Mouse (Mus musculus) urinary bladder, adult 18-20 months (tissue): Measurements from ENCODE around the gene Rnf39.

Experiments used
- DNase-seq, 2 experiments: peaks; one replicate each; pipeline ENCODE4 v3.0.0; 2022; ENCODE audit warnings: low spot score in 2 of 2, mixed read lengths in 2 of 2

Gene Rnf39

DNA sequence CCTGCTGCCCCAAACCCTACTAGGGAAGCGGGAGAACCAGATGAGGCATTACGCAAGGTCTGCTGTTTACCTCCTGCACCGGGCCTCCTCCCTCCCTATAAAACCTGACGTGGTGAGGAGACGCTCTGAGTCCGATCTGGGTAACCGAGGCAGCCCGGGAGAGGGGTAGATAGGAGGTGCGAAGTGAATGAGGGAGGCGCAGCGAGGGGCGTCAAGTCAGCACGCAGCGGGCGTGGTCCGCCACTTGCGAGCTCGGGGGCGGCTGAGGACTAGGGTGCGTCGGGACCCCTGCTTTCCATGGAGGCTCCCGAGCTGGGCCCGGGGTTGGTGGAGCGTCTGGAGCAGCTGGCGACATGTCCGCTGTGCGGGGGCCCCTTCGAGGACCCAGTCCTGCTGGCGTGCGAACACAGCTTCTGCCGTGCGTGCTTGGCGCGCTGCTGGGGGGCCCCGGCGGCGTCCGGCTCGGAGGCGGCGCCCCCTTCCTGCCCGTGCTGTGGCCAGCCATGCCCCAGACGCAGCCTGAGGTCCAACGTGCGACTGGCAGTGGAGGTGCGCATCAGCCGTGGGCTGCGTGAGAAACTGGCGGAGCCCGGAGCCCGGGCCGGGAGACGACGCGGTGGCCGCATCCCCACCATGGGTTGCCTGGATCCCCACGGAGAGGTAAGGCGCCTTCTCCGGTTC, at the start of gene Rnf39:
Rnf39 (plus strand) TSS at position 128 of the 681 bp plus-strand sequence.
- peak; percentile 55 to 64 for DNase-seq

DNA sequence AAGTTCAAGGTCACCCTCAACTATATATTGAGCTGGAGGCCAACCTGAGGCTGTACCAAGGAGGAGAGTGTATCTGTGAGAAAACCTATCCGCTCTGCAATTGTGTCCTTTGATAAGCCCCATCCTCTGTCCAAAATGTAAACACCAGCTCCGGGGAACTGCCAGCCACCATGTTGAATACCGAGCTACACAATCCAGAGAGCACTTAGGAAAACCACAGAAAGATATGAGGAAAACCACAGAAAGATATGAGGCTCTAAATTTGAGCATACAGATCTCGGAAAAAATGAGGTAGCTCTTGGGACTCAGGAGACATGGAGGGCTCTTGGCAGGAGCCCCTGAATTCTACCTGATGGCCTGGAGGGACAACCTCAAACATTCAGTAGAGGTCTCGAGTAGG, 49.3 kb upstream of the Rnf39 start:
- no peak for DNase-seq

DNA sequence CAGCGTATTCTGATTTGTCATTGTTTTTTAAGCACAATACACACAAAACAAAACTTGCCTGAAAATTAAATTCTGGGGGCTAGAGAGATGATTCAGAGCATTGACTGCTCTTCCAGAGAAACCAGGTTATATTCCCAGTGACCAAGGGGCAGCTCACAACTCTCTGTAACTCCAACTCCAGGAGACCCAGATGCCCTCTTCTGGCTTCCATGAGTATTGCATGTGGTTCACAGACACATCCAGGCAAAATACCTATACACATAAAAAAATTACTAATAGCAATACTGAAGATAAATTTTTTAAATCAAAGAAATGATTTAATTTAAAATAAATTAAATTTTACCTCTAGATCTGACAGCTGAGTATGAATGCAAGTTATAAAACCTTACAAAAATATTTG, 46.1 kb upstream of the Rnf39 start:
- peak in 1 of 2 experiments; percentile 9 for DNase-seq

DNA sequence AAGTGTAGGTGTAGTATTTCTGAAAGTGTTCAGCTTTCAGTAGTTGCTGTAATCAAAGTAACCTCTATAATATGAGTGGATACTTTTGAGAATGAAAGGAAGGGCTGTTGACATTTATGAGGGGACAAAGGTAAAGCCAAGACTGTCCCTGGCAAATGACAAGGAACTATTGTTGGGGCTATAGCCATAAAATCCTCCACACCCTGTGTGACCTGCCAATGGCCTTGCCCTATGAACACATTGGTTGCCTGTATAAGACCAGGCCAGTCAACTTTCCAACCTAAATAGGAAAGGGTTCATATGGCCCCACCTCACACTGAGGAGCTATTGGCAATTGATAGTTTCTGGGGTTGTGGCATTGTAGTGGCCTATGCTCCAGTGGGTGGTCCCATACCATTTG, 45.7 kb upstream of the Rnf39 start:
- no peak for DNase-seq

DNA sequence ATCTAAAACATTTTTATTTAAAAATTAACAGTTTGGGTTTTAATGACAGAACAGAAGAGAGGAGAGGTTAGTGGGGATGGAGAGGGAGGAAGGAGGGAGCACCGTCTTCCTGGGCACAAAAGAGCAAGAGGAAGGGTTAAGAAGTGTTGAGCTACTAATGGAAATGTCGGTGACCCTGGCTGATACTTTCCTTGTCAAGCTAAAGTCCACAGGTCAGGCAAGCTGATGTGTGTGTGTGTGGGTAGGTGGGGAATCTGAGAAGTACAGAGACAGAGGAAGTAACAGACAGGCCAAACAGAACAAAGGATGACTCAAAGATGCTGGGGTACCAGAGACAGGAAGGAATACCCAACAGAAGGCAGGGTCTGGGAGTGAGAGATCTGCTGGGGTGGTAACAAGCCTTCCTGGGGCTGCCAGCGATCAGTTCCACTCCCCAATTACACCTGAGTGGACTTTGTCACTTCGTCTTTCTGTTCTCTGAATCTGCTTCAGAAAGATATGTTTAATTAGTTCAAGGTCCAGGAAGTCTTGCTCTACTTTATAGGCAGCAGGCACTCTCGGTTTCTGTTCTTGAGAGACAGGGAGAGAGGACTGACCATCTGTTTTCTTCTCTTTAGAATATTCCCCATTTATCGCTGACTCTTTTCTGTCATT, 45.0 kb upstream of the Rnf39 start, which contains the start of gene Trim31:
Trim31 (plus strand) TSS at position 567 of the 654 bp plus-strand sequence.
- no peak for DNase-seq

DNA sequence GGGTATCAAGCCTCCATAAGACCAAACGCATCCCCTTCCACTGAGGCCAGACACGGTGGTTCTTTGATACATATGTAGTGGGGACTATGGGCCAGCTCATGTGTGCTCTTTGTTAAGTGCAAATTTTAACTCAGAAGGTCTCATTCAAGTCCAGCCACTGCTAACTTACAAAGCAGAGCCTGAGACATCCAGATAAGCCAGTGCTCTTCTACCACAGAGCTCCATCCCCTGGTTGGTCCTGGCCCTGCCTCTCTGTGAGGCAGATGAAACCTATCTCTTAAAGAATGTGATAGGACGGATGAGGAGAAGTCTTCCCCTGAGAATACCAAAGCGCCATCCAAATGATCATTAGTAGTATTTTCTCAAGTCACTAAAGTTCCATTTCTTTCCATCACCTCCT, 43.3 kb upstream of the Rnf39 start:
- no peak for DNase-seq

DNA sequence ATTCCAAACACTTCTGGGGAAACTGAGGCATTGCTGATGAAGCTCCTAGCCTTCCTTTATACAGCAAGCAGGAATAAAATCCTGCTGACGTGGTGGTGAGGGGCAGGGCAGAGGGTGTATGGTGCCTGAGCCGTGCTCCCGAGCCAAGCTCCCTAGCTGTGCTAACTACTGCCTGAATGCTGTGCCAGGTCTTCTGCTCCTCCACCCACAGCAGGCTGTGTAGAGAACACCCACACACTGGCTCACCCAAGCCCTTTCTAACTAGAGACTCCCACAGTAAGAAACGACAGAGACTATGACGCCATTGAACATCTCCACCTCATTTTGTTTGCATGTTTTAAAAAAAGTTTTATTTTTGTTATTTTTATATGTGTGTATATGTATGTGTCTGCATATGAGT, 42.7 kb upstream of the Rnf39 start:
- DNase-seq, result no peak

DNA sequence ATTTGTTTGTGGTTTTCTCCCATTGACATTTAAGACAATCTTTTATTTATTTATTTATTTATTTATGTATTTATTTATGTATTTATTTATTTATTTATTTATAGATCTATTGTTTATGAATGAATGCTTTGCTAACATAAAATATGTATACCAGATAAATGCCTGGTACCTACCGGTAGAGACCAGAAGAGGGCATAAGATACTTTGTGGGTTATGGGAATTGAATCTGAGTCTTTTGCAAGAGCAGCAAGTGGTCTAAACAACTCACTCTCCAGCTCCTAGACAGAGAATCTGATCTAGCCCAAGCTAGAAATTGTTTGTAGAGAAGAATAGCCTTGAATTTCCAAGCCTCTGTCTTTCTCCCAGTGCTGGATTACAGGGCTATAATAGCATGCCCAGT, 42.0 kb upstream of the Rnf39 start:
- no peak for DNase-seq

DNA sequence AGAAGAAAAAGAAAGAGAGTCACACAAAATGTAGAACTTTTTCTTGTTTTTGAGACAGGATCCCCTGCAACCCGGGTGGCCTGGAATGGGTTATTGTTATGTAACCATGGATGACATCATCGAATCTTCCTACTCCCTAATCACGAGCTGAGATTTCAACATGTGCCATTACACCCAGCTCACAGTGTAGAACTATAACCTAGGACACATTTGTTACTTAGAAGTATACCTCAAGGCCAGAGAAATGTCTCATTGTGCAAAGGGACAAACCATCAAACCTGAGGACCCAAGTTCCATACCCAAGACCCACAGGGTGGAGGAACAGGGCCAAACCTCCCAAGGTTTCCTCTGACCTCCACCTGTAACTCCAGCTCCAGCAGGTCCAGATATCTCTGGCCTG, 39.1 kb upstream of the Rnf39 start:
- DNase-seq, result no peak

DNA sequence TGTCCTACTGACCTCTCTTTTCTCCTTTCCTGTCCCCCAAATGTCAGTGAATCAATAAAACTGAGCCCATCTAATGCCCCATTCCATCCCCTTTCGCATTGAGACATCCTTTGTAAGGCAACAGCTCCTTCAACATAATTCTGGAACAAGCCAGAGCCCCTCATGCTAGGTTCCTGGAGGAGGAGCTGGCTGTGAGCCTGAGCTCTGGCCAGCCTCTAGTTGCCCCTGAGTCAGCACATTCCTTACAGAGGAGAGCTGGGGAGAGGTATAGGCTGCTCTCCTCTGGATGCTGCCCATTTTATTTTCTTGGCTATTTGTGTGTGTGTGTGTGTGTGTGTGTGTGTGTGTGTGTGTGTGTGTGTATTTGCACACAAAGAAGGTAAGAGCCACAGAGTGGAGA, 34.5 kb upstream of the Rnf39 start:
- DNase-seq, result no peak

DNA sequence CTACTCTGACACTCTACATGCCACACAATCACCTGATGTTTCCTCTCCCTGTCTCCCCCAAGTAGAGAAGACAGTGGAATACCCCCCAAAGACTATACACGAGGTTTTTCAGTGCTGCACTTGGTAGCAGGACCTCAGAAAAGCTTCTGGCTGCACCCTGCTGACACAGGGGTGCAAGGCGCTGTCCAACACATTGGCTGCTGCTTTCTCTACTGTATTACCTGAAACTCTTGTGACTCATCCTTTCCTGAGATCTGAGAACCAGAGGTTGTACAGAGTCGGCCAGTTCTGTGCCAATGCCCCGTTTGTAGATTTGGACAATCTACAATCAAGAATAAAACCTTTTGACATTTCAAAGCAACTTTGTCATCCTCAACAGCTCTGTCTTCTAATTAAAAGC, 32.9 kb upstream of the Rnf39 start:
- DNase-seq, result no peak

DNA sequence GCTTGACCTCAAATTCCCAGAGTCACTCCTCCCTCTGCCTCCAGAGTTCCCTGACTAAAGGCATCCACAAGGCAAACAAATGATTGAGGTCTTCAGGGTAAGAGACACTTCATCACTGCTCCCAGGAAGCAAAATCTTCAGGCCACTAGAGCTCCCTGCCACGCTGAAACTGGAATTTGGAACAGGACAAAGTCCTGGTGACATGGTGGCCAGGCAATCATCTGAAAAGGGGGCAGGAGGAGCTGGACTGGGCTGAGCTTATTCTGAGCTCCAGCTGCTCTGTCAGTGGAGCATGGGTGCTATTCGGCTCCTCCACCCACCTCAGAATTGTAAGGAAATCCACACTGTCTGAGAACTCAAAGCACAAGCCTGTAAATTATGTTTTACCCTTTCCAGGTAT, 30.7 kb upstream of the Rnf39 start:
- DNase-seq, result no peak

DNA sequence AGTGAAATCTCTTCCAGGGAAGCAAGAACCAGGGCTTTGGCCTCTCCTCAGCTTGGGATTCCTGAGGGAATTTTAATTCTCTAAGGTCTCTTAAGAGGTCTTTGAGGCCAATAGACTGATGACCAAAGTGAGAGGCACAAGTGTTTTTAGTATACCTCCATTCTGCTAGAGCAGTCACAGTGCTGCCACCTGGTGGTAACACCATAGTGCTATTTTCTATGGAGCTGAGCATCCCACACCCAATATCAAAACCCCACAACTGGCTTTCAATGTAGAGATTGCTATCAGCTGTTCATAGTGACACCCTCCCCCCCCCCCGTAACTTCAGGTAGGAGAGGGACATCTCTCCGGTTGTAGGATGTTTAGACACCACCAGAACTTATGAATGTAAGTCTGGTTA, 28.6 kb upstream of the Rnf39 start:
- peak; percentile 35 to 50 for DNase-seq

DNA sequence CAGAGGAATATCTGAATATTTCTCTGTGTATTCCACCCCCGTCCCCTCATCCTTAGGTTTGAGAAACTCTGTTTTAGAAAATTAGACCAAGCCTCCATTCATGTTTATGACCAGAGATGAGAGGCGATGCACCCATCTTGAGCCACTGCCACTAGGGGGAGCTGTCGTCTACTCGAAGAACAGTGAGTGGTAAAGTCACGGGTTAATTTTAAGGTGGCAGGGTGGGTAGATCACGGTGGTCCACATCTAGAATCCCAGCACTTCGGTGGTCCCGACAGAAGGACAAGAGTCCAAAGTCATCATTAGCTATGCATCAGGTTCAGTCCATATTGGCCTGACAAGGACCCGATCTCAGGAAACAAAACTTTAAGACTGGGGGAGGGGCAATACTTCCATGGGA, 27.6 kb upstream of the Rnf39 start:
- peak in 1 of 2 experiments; percentile 55 for DNase-seq

DNA sequence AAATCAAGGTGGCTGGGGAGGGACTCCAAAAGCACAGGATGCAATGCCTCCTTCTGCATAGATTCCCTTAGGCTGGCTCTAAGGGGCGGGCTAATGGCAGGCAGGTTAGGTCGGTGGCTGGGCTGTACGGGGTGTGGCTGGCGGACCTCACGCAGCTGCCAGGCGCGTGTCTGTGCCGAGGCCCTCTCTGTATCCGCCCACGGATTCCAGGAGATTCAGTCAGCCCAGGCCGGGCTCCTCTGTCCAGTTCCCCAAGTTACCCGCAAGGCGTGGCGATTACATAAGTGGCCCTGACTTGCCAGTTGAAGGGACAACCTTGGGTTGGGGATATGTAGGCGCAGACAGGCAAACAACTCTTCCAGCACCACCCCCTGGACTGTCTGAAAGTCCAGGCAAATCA, 22.5 kb upstream of the Rnf39 start:
- DNase-seq, result peak; percentile 34 to 71

DNA sequence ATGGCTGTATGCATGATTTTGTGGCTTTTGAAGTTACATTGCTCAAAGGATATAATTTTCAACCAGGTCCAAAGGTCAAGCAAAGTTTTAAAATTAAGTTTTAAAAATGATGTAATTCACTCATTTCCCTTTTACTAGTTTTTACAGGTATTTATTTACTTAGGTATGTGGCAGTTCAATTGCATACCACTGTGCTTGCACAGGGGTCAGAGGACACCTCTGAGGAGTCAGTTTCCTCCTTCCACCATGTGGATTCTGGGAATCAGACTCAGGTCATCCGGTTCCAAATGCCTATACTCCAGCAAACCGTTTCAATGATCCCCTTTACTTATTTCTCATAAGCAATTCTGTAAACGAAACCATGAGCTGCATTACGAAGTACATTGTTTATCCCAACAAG, 20.0 kb upstream of the Rnf39 start:
- DNase-seq, result no peak

DNA sequence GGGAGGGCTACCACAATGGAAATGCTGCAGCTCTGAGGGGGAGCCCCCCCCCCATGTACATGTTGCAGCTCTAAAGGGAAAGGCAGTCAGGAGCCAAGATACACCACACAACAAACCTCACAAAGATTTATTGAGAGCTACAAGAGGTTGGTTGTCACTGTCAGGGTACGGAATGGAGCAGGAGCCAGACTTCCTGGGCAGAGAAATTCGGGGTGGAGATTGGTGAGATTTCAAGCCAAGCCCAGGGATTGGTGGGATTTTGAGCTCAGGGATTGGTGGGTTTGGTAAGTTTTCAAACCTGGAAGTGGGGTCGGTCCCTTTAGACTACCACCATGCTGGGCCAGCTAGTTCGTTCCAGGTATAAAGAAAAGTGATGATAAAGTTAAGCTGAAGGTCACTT, 19.2 kb upstream of the Rnf39 start:
- DNase-seq, result no peak

DNA sequence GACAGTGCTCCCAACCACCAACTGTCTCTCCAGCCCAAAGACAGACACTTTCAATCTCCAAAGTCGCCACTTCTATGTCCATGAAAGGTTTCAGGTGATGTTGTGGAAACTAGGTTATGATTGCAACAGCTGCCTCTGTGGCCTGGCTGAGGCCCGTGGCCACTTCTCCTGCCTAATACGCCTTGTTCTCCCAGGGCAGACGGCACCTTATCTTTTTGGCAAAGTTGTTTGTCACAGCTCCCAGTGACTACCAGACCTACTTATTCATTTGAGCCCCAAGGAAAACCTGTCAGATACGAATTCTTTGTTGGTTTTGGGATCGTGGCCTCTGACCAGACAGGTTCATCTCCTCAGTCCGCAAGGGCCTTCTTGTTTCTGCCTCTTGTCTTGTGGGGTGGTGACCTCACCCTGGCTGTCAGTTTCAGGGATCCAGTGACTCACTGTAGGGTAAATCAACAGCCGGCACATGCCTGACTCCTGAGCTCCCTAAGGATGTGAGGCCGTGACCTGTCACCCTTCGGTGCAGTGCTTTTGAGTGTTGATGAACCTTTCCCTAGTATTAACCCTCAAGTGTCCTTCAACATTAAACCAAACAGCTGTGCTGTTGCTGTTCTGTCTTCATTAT, 15.1 kb upstream of the Rnf39 start:
- DNase-seq, result no peak

DNA sequence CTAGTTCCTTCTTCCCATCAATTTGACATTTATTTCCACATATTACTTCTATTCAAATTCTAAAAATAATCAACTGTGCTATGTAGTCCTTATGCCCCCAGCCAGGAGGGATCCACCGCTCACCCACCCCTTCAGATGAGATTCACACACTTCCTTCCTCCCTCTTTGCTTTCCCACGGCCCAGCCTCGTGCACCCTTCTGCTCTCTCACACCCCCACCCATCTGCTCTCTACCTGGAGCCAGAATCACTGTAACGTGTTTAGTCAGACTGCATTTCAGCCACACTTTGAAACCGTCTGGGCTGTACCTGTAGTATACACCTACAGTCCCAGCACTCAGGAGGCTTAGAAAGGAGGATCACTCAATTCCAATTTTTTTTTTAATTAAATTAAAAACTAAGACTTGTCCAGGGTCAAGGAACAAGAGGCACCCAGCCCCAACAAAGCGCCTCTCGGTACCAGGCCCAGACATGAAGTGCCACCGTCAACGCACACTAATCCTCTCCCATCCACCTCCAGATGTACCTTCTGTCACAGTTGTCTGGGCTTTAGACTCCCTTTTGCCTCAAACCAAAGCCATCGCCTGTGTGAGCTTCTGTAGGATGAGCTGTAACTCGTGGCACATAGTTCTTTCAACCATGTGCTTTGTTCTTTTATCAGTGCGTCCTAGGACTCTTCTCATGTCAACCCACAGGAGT, 13.3 kb upstream of the Rnf39 start:
- DNase-seq, result no peak

DNA sequence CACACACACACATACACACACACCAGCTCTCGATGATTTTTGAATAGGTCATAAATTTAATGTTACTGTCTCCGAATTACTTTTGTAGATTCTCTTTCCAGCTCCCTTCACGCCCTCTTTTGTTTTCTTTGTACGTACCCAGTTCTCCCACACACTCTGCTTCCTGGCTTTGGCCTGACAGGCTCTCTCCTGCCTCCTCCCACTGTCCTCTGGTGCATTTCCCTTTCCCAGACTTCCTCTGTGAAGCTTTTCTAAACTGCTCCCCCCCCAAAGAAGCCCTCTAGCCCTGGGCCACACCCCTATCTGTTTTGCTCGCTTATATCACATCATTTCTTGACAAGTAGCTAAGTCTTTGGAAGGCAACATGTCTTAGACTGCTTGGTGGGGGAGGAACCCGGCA, 12.5 kb upstream of the Rnf39 start:
- no peak for DNase-seq

DNA sequence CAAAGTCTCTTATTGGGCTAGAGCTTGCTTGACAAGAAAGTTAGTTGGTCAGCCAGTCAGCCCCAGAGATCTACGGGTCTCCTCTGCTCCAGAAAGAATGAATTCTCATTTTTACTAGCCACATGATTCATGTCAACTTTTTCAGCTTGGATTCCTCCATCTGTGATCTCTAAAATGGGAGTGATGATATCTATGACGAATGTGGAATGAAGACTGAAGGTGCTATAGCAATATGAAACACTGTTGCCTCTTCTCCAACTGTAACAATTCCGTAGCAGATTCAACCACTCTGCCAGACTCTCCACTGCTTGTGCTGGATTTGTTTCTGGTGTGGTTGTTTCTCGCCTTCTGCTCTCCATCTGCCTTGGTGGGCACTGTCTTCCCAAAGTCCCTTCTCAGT, 11.6 kb upstream of the Rnf39 start:
- no peak for DNase-seq

DNA sequence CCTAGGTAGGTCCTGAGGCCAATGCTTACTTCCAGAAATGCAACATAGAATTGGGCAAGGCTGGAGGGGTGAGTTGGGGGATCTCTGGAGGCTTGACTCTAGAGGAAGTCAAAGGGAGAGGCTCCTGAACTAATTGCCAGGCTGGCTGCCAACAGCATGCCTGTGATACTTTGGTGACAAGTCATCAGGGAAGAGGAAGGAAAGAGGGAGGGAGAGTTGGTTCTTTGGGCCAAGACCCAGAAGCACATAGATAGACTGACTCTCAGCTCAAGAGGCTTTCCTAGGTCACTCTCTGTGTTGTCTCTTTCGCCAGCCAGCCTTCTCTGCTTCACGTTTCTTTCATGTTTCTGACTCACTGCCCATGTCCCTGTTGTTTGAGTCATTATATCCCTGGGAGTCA, 10.9 kb upstream of the Rnf39 start:
- no peak for DNase-seq

DNA sequence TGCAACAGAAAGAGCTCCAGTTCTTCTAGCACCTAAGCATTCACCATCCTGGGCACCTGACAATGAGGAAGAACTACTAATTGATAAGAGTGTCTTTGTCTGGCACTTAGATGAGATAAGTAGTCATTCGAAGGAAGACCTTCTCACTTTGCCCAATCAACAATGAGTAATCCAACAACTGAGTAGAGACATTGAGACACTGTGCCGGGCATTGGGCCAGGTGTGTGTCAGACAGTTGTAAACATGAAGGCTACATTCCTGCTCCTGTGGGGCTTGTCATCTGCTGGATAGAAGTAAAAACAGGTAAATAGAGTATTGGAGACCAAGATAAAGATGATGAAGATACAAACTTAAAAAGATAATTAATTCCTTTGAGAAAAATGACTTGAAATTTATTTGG, 4.7 kb upstream of the Rnf39 start:
- no peak for DNase-seq
